Mouse (Mus musculus) G1E (cell line): ENCODE measurements around the gene Dynll1.

Experiments used
- CTCF ChIP-seq: IDR thresholded peaks from 2 replicates; pipeline ENCODE4 v1.5.1; 2012; ENCODE audit warnings: low read depth, low read length, inconsistent platforms, mixed read lengths
- GATA1 ChIP-seq: IDR thresholded peaks from 2 replicates; pipeline ENCODE4 v1.6.1; 2012; ENCODE audit warnings: borderline replicate concordance, low read length, inconsistent platforms, mixed read lengths
- GATA2 ChIP-seq: IDR thresholded peaks from 2 replicates; pipeline ENCODE4 v1.6.1; 2012; ENCODE audit warnings: low read depth, low read length, inconsistent platforms, borderline replicate concordance
- POLR2AphosphoS5 ChIP-seq: IDR thresholded peaks from 2 replicates; pipeline ENCODE4 v1.6.1; 2012; ENCODE audit warnings: low read depth, low read length, inconsistent platforms; ENCODE audit not compliant: insufficient replicate concordance
- TAL1 ChIP-seq: conservative IDR thresholded peaks from 2 replicates; pipeline ENCODE4 v1.6.1; 2012; ENCODE audit warnings: low read depth, low read length, inconsistent platforms, mixed read lengths

GRCm38 (mm10) chr5:115262502-115263291 lies 38.1 kb downstream of the Dynll1 start:
- TF ChIP-seq CTCF (no peak), POLR2AphosphoS5 (no peak), GATA1 (no peak), TAL1 (no peak), GATA2 (no peak)
